Mouse (Mus musculus) embryo, embryonic 10.5 days (tissue): ENCODE data around the gene Nosip.

Source experiments
- DNase-seq: peaks from one replicate; pipeline ENCODE4 v3.0.0-alpha.2; 2015; ENCODE audit warnings: low spot score

Nosip gene

GRCm38 (mm10) chr7:45035631-45036030 lies 26.6 kb upstream of the Nosip start:
- no peak for DNase-seq

- no peak for DNase-seq
Measured at GRCm38 (mm10) chr7:45036702-45037101, 25.5 kb upstream of the Nosip start.

GRCm38 (mm10) chr7:45037720-45038361 lies 24.4 kb upstream of the Nosip start:
- peak; percentile 68 for DNase-seq

GRCm38 (mm10) chr7:45038411-45038810 lies 23.8 kb upstream of the Nosip start:
- no peak for DNase-seq

GRCm38 (mm10) chr7:45040851-45041250 lies 21.4 kb upstream of the Nosip start:
- DNase-seq, result no peak

GRCm38 (mm10) chr7:45043307-45043706 lies 18.9 kb upstream of the Nosip start:
- DNase-seq, result no peak

- DNase-seq, result no peak
Measured at GRCm38 (mm10) chr7:45045741-45046140, 16.5 kb upstream of the Nosip start.

- DNase-seq, result no peak
Measured at GRCm38 (mm10) chr7:45046853-45047350, 15.3 kb upstream of the Nosip start.

- DNase-seq, result no peak
Measured at GRCm38 (mm10) chr7:45047491-45047890, 14.7 kb upstream of the Nosip start.

- no peak for DNase-seq
Measured at GRCm38 (mm10) chr7:45048001-45048890, 14.0 kb upstream of the Nosip start.

- DNase-seq, result no peak
Measured at GRCm38 (mm10) chr7:45048923-45049657, 13.1 kb upstream of the Nosip start.

- peak; percentile 96 for DNase-seq
Measured at GRCm38 (mm10) chr7:45050945-45051600, 11.2 kb upstream of the Nosip start.

GRCm38 (mm10) chr7:45051601-45051974 lies 10.6 kb upstream of the Nosip start:
- DNase-seq, result no peak

- DNase-seq, result peak; percentile 36
Measured at GRCm38 (mm10) chr7:45052181-45052861, 9.9 kb upstream of the Nosip start.

GRCm38 (mm10) chr7:45052862-45053116 lies 9.4 kb upstream of the Nosip start, which contains the start of gene Prr12:
Gene Prr12, minus strand, starts transcription at chr7:45052881.
- DNase-seq, result peak; percentile 74

- peak; percentile 82 for DNase-seq
Measured at GRCm38 (mm10) chr7:45053117-45053930, 8.9 kb upstream of the Nosip start.

GRCm38 (mm10) chr7:45053931-45054510 lies 8.2 kb upstream of the Nosip start:
- peak; percentile 98 for DNase-seq

GRCm38 (mm10) chr7:45056329-45056971 lies 5.8 kb upstream of the Nosip start:
- no peak for DNase-seq

GRCm38 (mm10) chr7:45056972-45057348 lies 5.3 kb upstream of the Nosip start:
- no peak for DNase-seq
